Mouse (Mus musculus) lung, postnatal 0 days (tissue): Measurements from ENCODE around the gene Ggn. TPM values are rescaled to one million over a fixed set of nuclear protein-coding genes. Genes with fewer than 3 reads are reported as not detected.

Experiments used
- ATAC-seq: fragments of 200-750 bp; cut with Nextera tagmentation; 2 replicates; pipeline ENCODE4 v1.8.0; 2017; ENCODE audit warnings: moderate library complexity
- DNase-seq: peaks from one replicate; pipeline ENCODE4 v3.0.0-alpha.2; 2016; ENCODE audit warnings: low spot score
- H3K27ac ChIP-seq: fragments of 300-500 bp; sonication (generic); 2 replicates; pipeline ENCODE4 v1.5.1; 2014; ENCODE audit warnings: antibody characterized with exemption, mild to moderate bottlenecking, low read length, mixed read lengths
- H3K27me3 ChIP-seq: fragments of 300-500 bp; sonication (generic); replicated peaks from 2 replicates; pipeline ENCODE4 v1.6.1; 2014; ENCODE audit warnings: low read length, mixed read lengths; ENCODE audit not compliant: insufficient read depth
- H3K36me3 ChIP-seq: fragments of 300-500 bp; sonication (generic); 2 replicates; pipeline ENCODE4 v1.6.1; 2014; ENCODE audit warnings: low read length, mixed read lengths; ENCODE audit not compliant: insufficient read depth
- H3K4me1 ChIP-seq: fragments of 300-500 bp; sonication (generic); 2 replicates; pipeline ENCODE4 v1.6.1; 2014; ENCODE audit warnings: antibody characterized with exemption, low read depth, low read length, mixed read lengths; ENCODE audit not compliant: insufficient read depth
- H3K4me2 ChIP-seq: fragments of 300-500 bp; sonication (generic); replicated peaks from 2 replicates; pipeline ENCODE4 v1.6.1; 2014; ENCODE audit warnings: low read depth, mild to moderate bottlenecking, low read length, moderate library complexity, mixed read lengths
- H3K4me3 ChIP-seq: fragments of 300-500 bp; sonication (generic); 2 replicates; pipeline ENCODE4 v1.5.1; 2014; ENCODE audit warnings: low read depth, low read length
- H3K9ac ChIP-seq: fragments of 300-500 bp; sonication (generic); replicated peaks from 2 replicates; pipeline ENCODE4 v1.6.1; 2014; ENCODE audit warnings: low read depth, mild to moderate bottlenecking
- H3K9me3 ChIP-seq: fragments of 300-500 bp; sonication (generic); 2 replicates; pipeline ENCODE4 v1.6.1; 2016; ENCODE audit warnings: low read length, mixed read lengths
- CTCF ChIP-seq: IDR thresholded peaks from 2 replicates; pipeline ENCODE4 v1.5.1; 2016; ENCODE audit warnings: antibody characterized with exemption, mild to moderate bottlenecking
- EP300 ChIP-seq: IDR thresholded peaks from 2 replicates; pipeline ENCODE4 v1.6.1; 2016; ENCODE audit warnings: antibody characterized with exemption, mild to moderate bottlenecking, control low read depth
- WGBS: fragments of 180-500 bp; shearing (Covaris S2); extraction: QIAGEN DNeasy Blood & Tissue Kit; methylation state at CpG from one replicate; pipeline ENCODE4 v1.1.7; 2014; 5-methylcytosine and 5-hydroxymethylcytosine counted together
- polyA plus RNA-seq: library from polyadenylated mRNA; unstranded; fragments of >200 nt; fragmentation: Nextera tagmentation; extraction: Ambion mirVana; gene quantifications from 2 replicates; pipeline ENCODE4 v1.2.1, GENCODE M21; 2015

Gene Ggn
- polyA plus RNA-seq, 1 experiment from 2014 or later, result 0.44 TPM

DNA sequence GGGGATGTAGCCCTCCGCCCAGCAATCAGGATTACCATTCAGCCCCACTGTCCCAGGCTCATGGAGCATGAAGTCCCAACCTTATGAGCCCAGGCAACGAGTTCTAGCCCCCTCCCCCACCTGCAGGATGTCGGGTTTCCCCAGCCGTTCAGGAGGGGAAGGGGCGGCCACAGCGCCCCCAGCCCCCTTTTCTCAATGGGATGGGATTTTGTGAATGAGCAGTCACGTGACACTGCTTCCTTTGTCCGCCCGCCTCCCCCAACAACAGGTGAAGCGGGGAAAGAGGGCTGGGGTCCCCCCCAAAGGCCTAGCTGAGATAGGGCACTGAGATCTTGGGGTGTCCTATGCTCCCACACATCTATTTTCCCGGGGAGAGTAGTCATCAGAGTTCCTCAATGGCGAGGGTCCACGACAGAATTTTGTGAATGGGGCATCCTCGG lies 1.2 kb upstream of the Ggn start:
- 3% methylated on average over 13 of the region's 14 CpGs for WGBS

DNA sequence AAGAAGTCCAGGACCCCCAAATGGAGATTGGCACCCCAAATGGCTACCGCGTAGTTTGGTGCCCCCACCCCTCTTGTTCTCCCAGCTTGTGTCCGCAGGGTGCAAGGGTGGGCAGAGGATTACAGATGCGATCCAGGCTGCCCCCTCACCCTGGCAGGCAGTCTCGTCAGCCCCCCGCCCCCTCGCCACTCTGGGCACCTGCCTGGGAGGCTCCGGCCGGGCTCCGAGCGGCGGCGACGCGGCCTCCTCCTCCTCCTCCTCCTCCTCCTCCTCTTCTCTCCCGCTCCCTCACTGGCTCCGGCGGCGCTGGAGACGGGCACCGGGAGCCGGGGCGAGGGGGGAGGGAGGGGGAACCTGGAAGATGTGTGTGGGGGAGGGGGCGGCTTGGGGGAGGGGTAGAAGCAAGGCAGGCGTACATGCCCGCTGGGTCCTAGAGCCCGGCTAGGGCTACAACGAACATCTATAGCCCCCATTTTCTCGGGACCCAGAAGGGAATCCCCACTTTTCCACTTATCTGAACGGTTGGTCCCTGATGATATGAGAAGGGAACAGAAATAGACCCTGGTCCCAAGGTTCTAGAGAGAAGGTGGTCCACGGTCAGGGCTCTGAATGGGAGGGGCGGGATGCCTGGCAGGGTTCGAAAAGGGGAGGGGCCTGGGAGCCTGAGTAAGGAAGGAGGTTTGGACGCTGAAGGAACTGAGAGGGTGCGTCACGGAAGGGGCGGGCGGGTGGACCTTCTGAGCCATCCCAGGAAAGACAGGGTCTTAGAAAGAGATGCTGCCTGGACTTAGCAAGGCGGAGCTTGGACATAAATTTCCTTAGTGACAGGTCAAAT lies 562 bp upstream of the Ggn start:
- ATAC-seq, result peak; percentile 77
- H3K9me3 ChIP-seq, result no peaks in the 10 kb centered on the region
- WGBS, result 0% methylated on average over 29 of the region's 39 CpGs
- peak overlapping the region; percentile 44 for H3K4me3 ChIP-seq
- H3K9ac ChIP-seq, result no peak overlapping the region
- DNase-seq, result peak; percentile 85
- peaks cover 8% of the 10 kb centered on the region; the same call in 1 of the 2 replicates for H3K36me3 ChIP-seq
- peaks cover 11% of the 10 kb centered on the region for H3K4me1 ChIP-seq
- H3K4me2 ChIP-seq, result peak overlapping the region; percentile 71
- peaks cover 16% of the 10 kb centered on the region for H3K27me3 ChIP-seq
- no peak for TF ChIP-seq CTCF
- no peak for TF ChIP-seq EP300
- H3K27ac ChIP-seq, result no peak overlapping the region

More for the DNA sequence above, 1.2 kb upstream of the Ggn start:
- DNase-seq (no peak), ATAC-seq (no peak)
- Histone ChIP-seq H3K4me3 (peak overlapping the region; percentile 44; the same call in 1 of the 2 replicates), H3K9ac (no peak overlapping the region), H3K4me1 (peaks cover 11% of the 10 kb centered on the region), H3K27me3 (peaks cover 16% of the 10 kb centered on the region), H3K9me3 (no peaks in the 10 kb centered on the region), H3K27ac (no peak overlapping the region), H3K36me3 (peaks cover 5% of the 10 kb centered on the region; the same call in 1 of the 2 replicates), H3K4me2 (peak overlapping the region; percentile 71)
- no peak for TF ChIP-seq CTCF
- no peak for TF ChIP-seq EP300

DNA sequence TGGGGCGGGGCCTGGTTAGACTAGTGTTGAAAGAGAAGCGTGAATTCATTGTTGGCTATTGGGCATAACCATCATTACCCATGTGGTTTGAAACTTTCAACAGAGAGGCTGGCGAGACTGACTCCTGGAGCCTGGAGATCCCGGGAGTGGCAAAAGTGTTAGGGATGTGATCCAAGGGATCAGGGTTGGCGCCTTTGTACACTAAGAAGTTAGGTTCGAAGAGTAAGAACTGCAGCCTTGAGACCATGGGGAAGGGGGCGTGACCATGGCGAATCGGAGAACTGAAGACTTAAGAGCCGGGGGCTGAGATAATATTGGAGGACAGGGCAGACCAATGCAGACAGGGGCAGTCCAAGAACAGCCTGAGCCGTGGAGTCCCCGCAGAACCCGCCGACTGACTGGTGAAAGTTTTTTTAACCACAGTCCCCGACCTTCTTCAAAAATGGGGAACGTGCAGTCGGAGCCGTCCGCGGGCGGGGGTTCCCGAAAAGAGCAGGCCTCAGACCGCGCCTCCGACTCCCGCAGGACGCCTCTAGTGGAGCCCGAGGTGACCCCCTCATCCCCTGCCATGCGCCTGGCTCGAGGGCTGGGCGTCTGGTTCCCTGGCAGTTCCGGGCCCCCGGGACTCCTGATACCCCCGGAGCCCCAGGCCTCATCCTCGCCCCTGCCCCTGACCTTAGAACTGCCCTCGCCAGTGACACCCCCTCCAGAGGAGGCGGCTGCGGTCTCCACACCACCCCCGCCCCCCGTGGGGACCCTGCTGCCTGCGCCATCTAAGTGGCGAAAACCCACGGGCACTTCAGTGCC lies 948 bp downstream of the Ggn start:
- Histone ChIP-seq H3K27me3 (peaks cover 16% of the 10 kb centered on the region), H3K36me3 (peaks cover 23% of the 10 kb centered on the region), H3K4me2 (peak overlapping the region; percentile 71), H3K4me3 (peak overlapping the region; percentile 44), H3K4me1 (peaks cover 11% of the 10 kb centered on the region), H3K9ac (0 out of 2 replicates have a peak overlapping the region, but pooled peaks have one; percentile 9), H3K9me3 (no peaks in the 10 kb centered on the region), H3K27ac (no peak overlapping the region)
- ATAC-seq (peak; percentile 22; the same call in 1 of the 2 replicates), DNase-seq (peak; percentile 75)
- no peak for TF ChIP-seq CTCF
- TF ChIP-seq EP300, result no peak
- 1% methylated on average over 34 of the region's 43 CpGs for WGBS

GRCm38 (mm10) chr7:29171562-29172097 lies 1.6 kb downstream of the Ggn start:
- 5% methylated on average over 30 of the region's 34 CpGs for WGBS
- Histone ChIP-seq H3K4me2 (peak overlapping the region; percentile 71), H3K4me3 (peak overlapping the region; percentile 44), H3K9me3 (no peaks in the 10 kb centered on the region), H3K36me3 (peaks cover 30% of the 10 kb centered on the region), H3K27me3 (peaks cover 16% of the 10 kb centered on the region), H3K4me1 (peaks cover 11% of the 10 kb centered on the region), H3K9ac (0 out of 2 replicates have a peak overlapping the region, but pooled peaks have one; percentile 3), H3K27ac (no peak overlapping the region)
- DNase-seq (no peak), ATAC-seq (no peak)
- TF ChIP-seq EP300 (no peak), CTCF (no peak)

GRCm38 (mm10) chr7:29172390-29173016 lies 2.5 kb downstream of the Ggn start:
- no peak overlapping the region for H3K27ac ChIP-seq
- DNase-seq (no peak), ATAC-seq (no peak)
- peaks cover 31% of the 10 kb centered on the region for H3K36me3 ChIP-seq
- H3K9ac ChIP-seq, result no peak overlapping the region
- peaks cover 11% of the 10 kb centered on the region for H3K4me1 ChIP-seq
- H3K4me2 ChIP-seq, result no peak overlapping the region
- TF ChIP-seq CTCF, result no peak
- no peak for TF ChIP-seq EP300
- WGBS, result 52% methylated on average over 30 of the region's 32 CpGs
- no peaks in the 10 kb centered on the region for H3K9me3 ChIP-seq
- peaks cover 16% of the 10 kb centered on the region for H3K27me3 ChIP-seq
- no peak overlapping the region for H3K4me3 ChIP-seq
